Mouse (Mus musculus): Measurements from ENCODE around the gene Kcnh8.

DNA sequence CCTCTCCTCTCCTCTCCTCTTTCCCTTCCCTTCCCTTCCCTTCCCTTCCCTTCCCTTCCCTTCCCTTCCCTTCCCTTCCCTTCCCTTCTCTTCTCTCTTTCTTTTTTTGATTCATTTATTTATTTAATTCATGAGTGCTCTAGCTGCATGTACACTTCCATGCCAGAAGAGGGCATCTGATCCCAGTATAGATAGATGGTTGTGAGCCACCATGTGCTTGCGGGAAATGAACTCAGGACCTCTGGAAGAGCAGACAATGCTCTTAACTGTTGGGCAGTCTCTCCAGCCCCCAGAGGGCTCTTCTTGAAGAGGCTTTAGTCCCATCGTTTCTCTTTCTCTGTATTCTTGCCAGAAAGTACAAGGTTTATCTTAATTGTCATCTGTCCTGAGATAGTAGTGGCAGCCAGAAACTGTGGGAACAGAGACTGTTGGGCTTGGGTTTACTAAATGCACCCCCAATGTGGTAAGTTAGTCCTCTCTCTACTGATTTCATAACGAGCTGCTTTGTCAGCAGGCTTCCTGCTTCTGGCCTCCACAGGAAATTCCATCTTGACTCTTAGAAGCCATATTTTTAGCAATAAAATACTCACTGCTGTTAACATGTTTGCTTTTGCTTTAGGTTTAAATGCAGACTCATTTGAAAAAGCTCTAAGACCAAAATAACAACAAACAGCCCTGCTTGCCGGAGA lies 36.9 kb upstream of the Kcnh8 start:
- TF ChIP-seq GATA1 (IDR thresholded peaks at IDR 0.05; ENCODE audit: borderline replicate concordance, low read length) (no peak), FLI1 (IDR thresholded peaks at IDR 0.05; ENCODE audit: low read length) (no peak)
